Mouse (Mus musculus): ENCODE measurements around the gene Ptgr2. TPM values are rescaled to one million over a fixed set of nuclear protein-coding genes. Genes with fewer than 3 reads are reported as not detected.

Ptgr2 gene
- polyA plus RNA-seq, 1 experiment from 2014 or later: 18.5 TPM

- Histone ChIP-seq H3K36me3 (ENCODE audit: control insufficient read depth, insufficient read depth, low read length) (no peaks in the 10 kb centered on the region), H3K9me3 (ENCODE audit: control insufficient read depth, low read depth, low read length) (no peaks in the 10 kb centered on the region), H3K4me2 (replicated peaks; ENCODE audit: low read depth, low read length) (no peak overlapping the region), H3K4me3 (ENCODE audit: low read depth, low read length) (no peak overlapping the region), H3K27me3 (ENCODE audit: control insufficient read depth, insufficient read depth, low read length) (no peaks in the 10 kb centered on the region), H3K9ac (replicated peaks; ENCODE audit: low read depth, low read length) (no peak overlapping the region), H3K27ac (ENCODE audit: low read length) (no peak overlapping the region), H3K4me1 (ENCODE audit: control insufficient read depth, insufficient read depth, low read length) (no peaks in the 10 kb centered on the region)
- no peak for ATAC-seq (ENCODE audit: insufficient number of reproducible peaks, insufficient read depth, low FRiP score, low read depth)
- 73% methylated on average over 5 of the region's 5 CpGs for WGBS
Observed at GRCm38 (mm10) chr12:84254886-84255285, 30.1 kb upstream of the Ptgr2 start.

GRCm38 (mm10) chr12:84260363-84260762, 24.7 kb upstream of the Ptgr2 start:
- H3K4me2 ChIP-seq (replicated peaks; ENCODE audit: low read depth, low read length): no peak overlapping the region
- H3K36me3 ChIP-seq (ENCODE audit: control insufficient read depth, insufficient read depth, low read length): no peaks in the 10 kb centered on the region
- 46% methylated on average over 7 of the region's 7 CpGs for WGBS
- H3K27me3 ChIP-seq (ENCODE audit: control insufficient read depth, insufficient read depth, low read length): no peaks in the 10 kb centered on the region
- ATAC-seq (ENCODE audit: insufficient number of reproducible peaks, insufficient read depth, low FRiP score, low read depth): no peak
- H3K9me3 ChIP-seq (ENCODE audit: control insufficient read depth, low read depth, low read length): no peaks in the 10 kb centered on the region
- H3K4me1 ChIP-seq (ENCODE audit: control insufficient read depth, insufficient read depth, low read length): no peaks in the 10 kb centered on the region
- no peak overlapping the region for H3K4me3 ChIP-seq (ENCODE audit: low read depth, low read length)
- no peak overlapping the region for H3K27ac ChIP-seq (ENCODE audit: low read length)
- no peak overlapping the region for H3K9ac ChIP-seq (replicated peaks; ENCODE audit: low read depth, low read length)

GRCm38 (mm10) chr12:84267264-84267663, 17.8 kb upstream of the Ptgr2 start:
- WGBS: 61% methylated on average over 2 of the region's 2 CpGs
- H3K9ac ChIP-seq (replicated peaks; ENCODE audit: low read depth, low read length): no peak overlapping the region
- H3K27ac ChIP-seq (ENCODE audit: low read length): no peak overlapping the region
- no peak overlapping the region for H3K4me3 ChIP-seq (ENCODE audit: low read depth, low read length)
- H3K4me2 ChIP-seq (replicated peaks; ENCODE audit: low read depth, low read length): no peak overlapping the region
- no peaks in the 10 kb centered on the region for H3K36me3 ChIP-seq (ENCODE audit: control insufficient read depth, insufficient read depth, low read length)
- ATAC-seq (ENCODE audit: insufficient number of reproducible peaks, insufficient read depth, low FRiP score, low read depth): no peak
- H3K4me1 ChIP-seq (ENCODE audit: control insufficient read depth, insufficient read depth, low read length): no peaks in the 10 kb centered on the region
- no peaks in the 10 kb centered on the region for H3K9me3 ChIP-seq (ENCODE audit: control insufficient read depth, low read depth, low read length)
- H3K27me3 ChIP-seq (ENCODE audit: control insufficient read depth, insufficient read depth, low read length): no peaks in the 10 kb centered on the region

- no peak overlapping the region for H3K9ac ChIP-seq (replicated peaks; ENCODE audit: low read depth, low read length)
- ATAC-seq (ENCODE audit: insufficient number of reproducible peaks, insufficient read depth, low FRiP score, low read depth): no peak
- H3K27me3 ChIP-seq (ENCODE audit: control insufficient read depth, insufficient read depth, low read length): no peaks in the 10 kb centered on the region
- no peak overlapping the region for H3K27ac ChIP-seq (ENCODE audit: low read length)
- no peaks in the 10 kb centered on the region for H3K36me3 ChIP-seq (ENCODE audit: control insufficient read depth, insufficient read depth, low read length)
- WGBS: 69% methylated on average over 5 of the region's 5 CpGs
- H3K4me1 ChIP-seq (ENCODE audit: control insufficient read depth, insufficient read depth, low read length): no peaks in the 10 kb centered on the region
- H3K9me3 ChIP-seq (ENCODE audit: control insufficient read depth, low read depth, low read length): no peaks in the 10 kb centered on the region
- no peak overlapping the region for H3K4me2 ChIP-seq (replicated peaks; ENCODE audit: low read depth, low read length)
- H3K4me3 ChIP-seq (ENCODE audit: low read depth, low read length): no peak overlapping the region
Observed at GRCm38 (mm10) chr12:84273366-84273765, 11.7 kb upstream of the Ptgr2 start.

GRCm38 (mm10) chr12:84275288-84275687, 9.7 kb upstream of the Ptgr2 start:
- H3K36me3 ChIP-seq (ENCODE audit: control insufficient read depth, insufficient read depth, low read length): no peaks in the 10 kb centered on the region
- H3K9me3 ChIP-seq (ENCODE audit: control insufficient read depth, low read depth, low read length): no peaks in the 10 kb centered on the region
- no peak overlapping the region for H3K4me3 ChIP-seq (ENCODE audit: low read depth, low read length)
- H3K9ac ChIP-seq (replicated peaks; ENCODE audit: low read depth, low read length): no peak overlapping the region
- no peak overlapping the region for H3K4me2 ChIP-seq (replicated peaks; ENCODE audit: low read depth, low read length)
- no peaks in the 10 kb centered on the region for H3K4me1 ChIP-seq (ENCODE audit: control insufficient read depth, insufficient read depth, low read length)
- 85% methylated on average over 9 of the region's 9 CpGs for WGBS
- no peak for ATAC-seq (ENCODE audit: insufficient number of reproducible peaks, insufficient read depth, low FRiP score, low read depth)
- no peaks in the 10 kb centered on the region for H3K27me3 ChIP-seq (ENCODE audit: control insufficient read depth, insufficient read depth, low read length)
- H3K27ac ChIP-seq (ENCODE audit: low read length): no peak overlapping the region

- Histone ChIP-seq H3K4me3 (ENCODE audit: low read depth, low read length) (no peak overlapping the region), H3K4me1 (ENCODE audit: control insufficient read depth, insufficient read depth, low read length) (no peaks in the 10 kb centered on the region), H3K9ac (replicated peaks; ENCODE audit: low read depth, low read length) (no peak overlapping the region), H3K4me2 (replicated peaks; ENCODE audit: low read depth, low read length) (no peak overlapping the region), H3K27me3 (ENCODE audit: control insufficient read depth, insufficient read depth, low read length) (no peaks in the 10 kb centered on the region), H3K9me3 (ENCODE audit: control insufficient read depth, low read depth, low read length) (no peaks in the 10 kb centered on the region), H3K27ac (ENCODE audit: low read length) (no peak overlapping the region), H3K36me3 (ENCODE audit: control insufficient read depth, insufficient read depth, low read length) (no peaks in the 10 kb centered on the region)
- ATAC-seq (ENCODE audit: insufficient number of reproducible peaks, insufficient read depth, low FRiP score, low read depth): no peak
- WGBS: 77% methylated on average over 2 of the region's 2 CpGs
Observed at GRCm38 (mm10) chr12:84276288-84276687, 8.7 kb upstream of the Ptgr2 start.

GRCm38 (mm10) chr12:84276799-84277198, 8.2 kb upstream of the Ptgr2 start:
- no peaks in the 10 kb centered on the region for H3K9me3 ChIP-seq (ENCODE audit: control insufficient read depth, low read depth, low read length)
- H3K4me2 ChIP-seq (replicated peaks; ENCODE audit: low read depth, low read length): no peak overlapping the region
- no peak for ATAC-seq (ENCODE audit: insufficient number of reproducible peaks, insufficient read depth, low FRiP score, low read depth)
- H3K9ac ChIP-seq (replicated peaks; ENCODE audit: low read depth, low read length): no peak overlapping the region
- H3K4me1 ChIP-seq (ENCODE audit: control insufficient read depth, insufficient read depth, low read length): no peaks in the 10 kb centered on the region
- no peaks in the 10 kb centered on the region for H3K36me3 ChIP-seq (ENCODE audit: control insufficient read depth, insufficient read depth, low read length)
- H3K4me3 ChIP-seq (ENCODE audit: low read depth, low read length): no peak overlapping the region
- no peak overlapping the region for H3K27ac ChIP-seq (ENCODE audit: low read length)
- no peaks in the 10 kb centered on the region for H3K27me3 ChIP-seq (ENCODE audit: control insufficient read depth, insufficient read depth, low read length)
- WGBS: 82% methylated on average over 4 of the region's 4 CpGs

GRCm38 (mm10) chr12:84277832-84278231, 7.2 kb upstream of the Ptgr2 start:
- H3K9me3 ChIP-seq (ENCODE audit: control insufficient read depth, low read depth, low read length): no peaks in the 10 kb centered on the region
- WGBS: 78% methylated on average over 3 of the region's 3 CpGs
- no peaks in the 10 kb centered on the region for H3K4me1 ChIP-seq (ENCODE audit: control insufficient read depth, insufficient read depth, low read length)
- no peak overlapping the region for H3K4me3 ChIP-seq (ENCODE audit: low read depth, low read length)
- no peak overlapping the region for H3K9ac ChIP-seq (replicated peaks; ENCODE audit: low read depth, low read length)
- no peak for ATAC-seq (ENCODE audit: insufficient number of reproducible peaks, insufficient read depth, low FRiP score, low read depth)
- no peak overlapping the region for H3K27ac ChIP-seq (ENCODE audit: low read length)
- H3K4me2 ChIP-seq (replicated peaks; ENCODE audit: low read depth, low read length): no peak overlapping the region
- no peaks in the 10 kb centered on the region for H3K36me3 ChIP-seq (ENCODE audit: control insufficient read depth, insufficient read depth, low read length)
- H3K27me3 ChIP-seq (ENCODE audit: control insufficient read depth, insufficient read depth, low read length): no peaks in the 10 kb centered on the region

- WGBS: 82% methylated on average over 7 of the region's 7 CpGs
- ATAC-seq (ENCODE audit: insufficient number of reproducible peaks, insufficient read depth, low FRiP score, low read depth): no peak
- no peaks in the 10 kb centered on the region for H3K4me1 ChIP-seq (ENCODE audit: control insufficient read depth, insufficient read depth, low read length)
Observed at GRCm38 (mm10) chr12:84278901-84279300, 6.1 kb upstream of the Ptgr2 start.

More at GRCm38 (mm10) chr12:84278901-84279300, 6.1 kb upstream of the Ptgr2 start:
- Histone ChIP-seq H3K27ac (ENCODE audit: low read length) (no peak overlapping the region), H3K4me2 (replicated peaks; ENCODE audit: low read depth, low read length) (no peak overlapping the region), H3K9me3 (ENCODE audit: control insufficient read depth, low read depth, low read length) (no peaks in the 10 kb centered on the region), H3K9ac (replicated peaks; ENCODE audit: low read depth, low read length) (no peak overlapping the region), H3K36me3 (ENCODE audit: control insufficient read depth, insufficient read depth, low read length) (no peaks in the 10 kb centered on the region), H3K27me3 (ENCODE audit: control insufficient read depth, insufficient read depth, low read length) (no peaks in the 10 kb centered on the region), H3K4me3 (ENCODE audit: low read depth, low read length) (no peak overlapping the region)
